Mouse (Mus musculus): ENCODE measurements around the gene Hspd1.

DNA sequence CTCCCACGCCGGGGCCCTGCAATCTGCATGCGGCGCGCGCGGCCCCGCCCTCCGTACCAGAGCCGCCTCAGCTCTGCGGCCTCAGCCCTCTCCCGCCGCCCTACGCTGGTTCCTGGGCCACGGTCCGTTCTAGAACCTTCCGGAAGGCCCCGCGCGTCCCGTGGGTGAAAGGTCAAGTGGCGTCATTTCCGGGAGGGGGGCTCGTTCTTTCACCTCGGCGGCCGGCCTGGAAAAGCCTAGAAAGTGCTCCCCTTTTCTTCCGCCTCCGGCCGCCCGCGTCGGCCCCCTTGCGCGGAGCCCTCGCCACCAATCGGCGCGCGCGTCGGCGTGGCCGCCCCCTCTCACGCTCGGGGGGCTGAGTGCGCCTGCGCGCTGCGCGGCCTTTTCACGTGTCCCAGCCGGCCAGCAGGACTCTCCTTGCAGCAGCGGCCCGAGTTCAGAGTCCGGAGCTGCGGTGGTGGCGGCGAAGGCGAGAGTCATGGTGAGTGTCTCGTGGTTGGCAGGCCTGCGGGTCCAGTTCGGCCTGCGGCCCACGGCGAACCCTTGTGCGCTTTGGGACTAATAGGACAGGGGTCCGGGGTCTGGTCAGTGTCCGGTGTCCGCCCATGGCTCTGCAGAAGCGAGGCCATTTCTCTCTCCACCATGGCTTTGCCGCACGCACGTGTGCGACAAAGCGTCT, at the start of gene Hspd1, which contains the start of gene Hspe1:
- TF ChIP-seq CTCF (IDR thresholded peaks at IDR 0.05) (0 out of 2 replicates have a peak, but pooled peaks have one; percentile 10), EP300 (IDR thresholded peaks at IDR 0.05) (peak; percentile 61; the same call in 1 of the 2 replicates)
